Mouse (Mus musculus) CH12.LX (cell line): Measurements from ENCODE around the gene Cald1. TPM values are rescaled to one million over a fixed set of nuclear protein-coding genes. Genes with fewer than 3 reads are reported as not detected.
A peak's percentile ranks its signal among the peaks of the same experiment; 100 is the strongest.

Experiments
- DNase-seq: peaks from one replicate; pipeline ENCODE4 v3.0.0-alpha.2; 2013; ENCODE audit errors: extremely low read depth
- H3K27ac ChIP-seq: 2 replicates; pipeline ENCODE4 v1.5.1; 2012; ENCODE audit warnings: low read depth, mild to moderate bottlenecking, control low read depth, moderate library complexity; ENCODE audit not compliant: insufficient read depth
- H3K27me3 ChIP-seq: replicated peaks from 2 replicates; pipeline ENCODE3; 2012; ENCODE audit warnings: inconsistent platforms
- H3K36me3 ChIP-seq, 2 experiments: replicated peaks in 1 of 2; 2 replicates each; pipeline versions ENCODE3 to v1.6.1; 2012; ENCODE audit warnings: inconsistent platforms in 1 of 2, low read length in 1 of 2, mild to moderate bottlenecking in 1 of 2, mixed read lengths in 1 of 2, moderate library complexity in 1 of 2; ENCODE audit not compliant: control insufficient read depth in 1 of 2, insufficient read depth in 1 of 2
- H3K4me1 ChIP-seq, 2 experiments: 2 replicates each; pipeline ENCODE4 v1.6.1; 2012; ENCODE audit warnings: inconsistent platforms in 1 of 2, moderate library complexity in 1 of 2; ENCODE audit not compliant: insufficient read depth in 2 of 2, control insufficient read depth in 1 of 2
- H3K4me2 ChIP-seq: 2 replicates; pipeline ENCODE4 v1.6.1; 2012; ENCODE audit warnings: low read depth, mild to moderate bottlenecking, control low read depth; ENCODE audit not compliant: poor library complexity, insufficient read depth, severe bottlenecking
- H3K4me3 ChIP-seq, 3 experiments: fragments of 150-350 bp in 1 of 3; sonication (generic) in 1 of 3; replicated peaks in 1 of 3; 2 replicates each; pipeline versions ENCODE3 to v1.5.1; 2011 to 2012; ENCODE audit warnings: low read depth in 2 of 3, low read length in 2 of 3, mild to moderate bottlenecking in 2 of 3, moderate library complexity in 2 of 3, control low read depth in 1 of 3, improper control_type of control experiment in 1 of 3, inconsistent platforms in 1 of 3, mixed read lengths in 1 of 3; ENCODE audit not compliant: poor library complexity in 1 of 3
- H3K79me2 ChIP-seq: replicated peaks from 2 replicates; pipeline ENCODE4 v1.6.1; 2012; ENCODE audit warnings: mild to moderate bottlenecking, moderate library complexity; ENCODE audit not compliant: control insufficient read depth, poor library complexity, insufficient read depth, severe bottlenecking; ENCODE audit errors: extremely low read depth
- H3K9ac ChIP-seq: 2 replicates; pipeline ENCODE4 v1.6.1; 2012; ENCODE audit warnings: low read depth, mild to moderate bottlenecking, control low read depth, moderate library complexity; ENCODE audit not compliant: insufficient read depth
- H3K9me3 ChIP-seq: replicated peaks from 2 replicates; pipeline ENCODE3; 2012; ENCODE audit warnings: low read length, inconsistent platforms, mixed read lengths
- ELF1 ChIP-seq: IDR thresholded peaks from 2 replicates; pipeline ENCODE4 v1.6.1; 2014; ENCODE audit warnings: low read depth, mild to moderate bottlenecking, inconsistent platforms, low read length, improper control_type of control experiment
- HCFC1 ChIP-seq: IDR thresholded peaks from 2 replicates; pipeline ENCODE4 v1.6.1; 2012; ENCODE audit warnings: low read depth, mild to moderate bottlenecking, inconsistent platforms, low read length, improper control_type of control experiment
- KAT2A ChIP-seq: IDR thresholded peaks from 2 replicates; pipeline ENCODE4 v1.6.1; 2012; ENCODE audit warnings: low read length, improper control_type of control experiment, inconsistent platforms; ENCODE audit not compliant: insufficient replicate concordance
- MAFK ChIP-seq: IDR thresholded peaks from 2 replicates; pipeline ENCODE4 v1.6.1; 2011; ENCODE audit warnings: low read length, improper control_type of control experiment; ENCODE audit not compliant: insufficient replicate concordance
- MXI1 ChIP-seq: IDR thresholded peaks from 2 replicates; pipeline ENCODE4 v1.6.1; 2011; ENCODE audit warnings: mild to moderate bottlenecking, low read depth, low read length, improper control_type of control experiment
- NELFE ChIP-seq: IDR thresholded peaks from 2 replicates; pipeline ENCODE4 v1.6.1; 2011; ENCODE audit warnings: low read depth, low read length, improper control_type of control experiment
- POLR2A ChIP-seq: IDR thresholded peaks from 2 replicates; pipeline ENCODE4 v1.6.1; 2011; ENCODE audit warnings: low read depth, mild to moderate bottlenecking, improper control_type of control experiment, low read length
- SMC3 ChIP-seq: IDR thresholded peaks from 2 replicates; pipeline ENCODE4 v1.6.1; 2011; ENCODE audit warnings: low read depth, low read length, improper control_type of control experiment
- ZNF384 ChIP-seq: IDR thresholded peaks from 2 replicates; pipeline ENCODE4 v1.6.1; 2012; ENCODE audit warnings: low read depth, low read length, improper control_type of control experiment, inconsistent platforms
- dilution Hi-C: fragments of 300-500 bp; cut with MboI; formaldehyde crosslinking; loops from 2 replicates; pipeline ENCODE4 v1.14.3; 2020; ENCODE audit warnings: low sequenced_read_pairs; ENCODE audit not compliant: extremely low pct_unique_long_range_greater_than_20kb, extremely low pct_ligation_motif_present
- in situ Hi-C: fragments of 300-500 bp; cut with MboI; formaldehyde crosslinking; loops from 3 replicates; pipeline ENCODE4 v1.14.3; 2019; ENCODE audit warnings: low sequenced_read_pairs, low pct_ligation_motif_present, low pct_unique_long_range_greater_than_20kb, mixed read lengths
- polyA plus RNA-seq: library from polyadenylated mRNA; unstranded; fragments of >175 nt; gene quantifications from 2 replicates; pipeline ENCODE4 v1.2.1, GENCODE M21; 2012; ENCODE audit warnings: low read depth; ENCODE audit not compliant: insufficient read length
- total RNA-seq, 2 experiments: library from RNA; depleted of rRNA; stranded (reverse); fragments of 300-350 nt in 1 of 2; fragments of >200 nt in 1 of 2; gene quantifications; 2 replicates each; pipeline ENCODE4 v1.2.3; 2012 to 2014

Gene Cald1
- total and polyA plus RNA-seq, 3 experiments, result 0.55 to 4.0 (median 1.1) TPM

DNA sequence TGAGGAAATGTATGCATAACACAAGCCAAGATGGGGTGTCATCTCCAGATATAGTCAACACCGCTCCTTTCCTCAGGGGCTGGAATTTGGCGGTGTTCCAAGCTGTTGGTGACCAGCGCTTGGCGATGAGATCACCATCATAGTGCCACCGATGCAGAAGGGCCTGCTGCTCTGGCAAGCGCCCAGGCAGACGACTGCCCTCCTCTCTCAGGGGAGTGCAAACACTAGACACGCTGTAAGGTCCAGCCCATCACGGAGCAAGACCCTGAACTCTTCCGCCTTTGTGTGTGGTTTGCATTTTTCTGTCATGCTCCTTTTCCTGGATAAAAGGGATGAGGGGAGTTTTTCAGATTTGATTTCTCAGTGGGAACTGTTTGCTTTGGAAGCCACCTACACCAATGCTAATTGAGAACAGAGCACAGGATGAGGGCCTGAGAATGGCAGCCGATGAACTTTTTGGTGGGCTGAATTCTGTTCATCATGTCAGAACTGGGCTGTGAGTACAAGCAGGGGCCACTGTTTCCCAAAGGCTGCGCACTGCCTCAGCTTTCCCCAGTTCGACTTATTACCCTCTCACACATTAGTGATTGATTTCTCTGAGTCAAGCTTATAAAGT lies 110.5 kb downstream of the Cald1 start:
- TF ChIP-seq NELFE (no peak), POLR2A (no peak), KAT2A (no peak), HCFC1 (no peak)
- no peak overlapping the region for H3K9ac ChIP-seq
- H3K36me3 ChIP-seq, result no peaks in the 10 kb centered on the region
- H3K4me1 ChIP-seq, result peaks cover 2 to 19% of the 10 kb centered on the region in 2 experiments; a peak in 3 of 4 replicates
- H3K4me2 ChIP-seq, result peak overlapping the region; percentile 66; the same call in 1 of the 2 replicates
- no peak for DNase-seq
- peaks cover 14% of the 10 kb centered on the region for H3K9me3 ChIP-seq
- no peak overlapping the region for H3K27ac ChIP-seq
- H3K4me3 ChIP-seq, result no peak overlapping the region
- dilution Hi-C loops, result no loop called here
- in situ Hi-C loops, result no loop called here
- no peaks in the 10 kb centered on the region for H3K79me2 ChIP-seq
- no peaks in the 10 kb centered on the region for H3K27me3 ChIP-seq

- peak overlapping the region; percentile 66 for H3K4me2 ChIP-seq
- H3K9ac ChIP-seq, result no peak overlapping the region
- peaks cover 9% of the 10 kb centered on the region for H3K9me3 ChIP-seq
- TF ChIP-seq SMC3 (no peak), ELF1 (no peak), POLR2A (no peak), MXI1 (peak; percentile 97)
- dilution Hi-C loops, result no loop called here
- peak; percentile 47 for DNase-seq
- no peaks in the 10 kb centered on the region for H3K79me2 ChIP-seq
- peaks cover 2 to 19% of the 10 kb centered on the region in 2 experiments; a peak in 3 of 4 replicates for H3K4me1 ChIP-seq
- H3K27ac ChIP-seq, result no peak overlapping the region
- in situ Hi-C loops, result no loop called here
- no peaks in the 10 kb centered on the region for H3K27me3 ChIP-seq
- H3K4me3 ChIP-seq, result peak overlapping the region in 2 of 3 experiments; percentile 41 to 48
- H3K36me3 ChIP-seq, result no peaks in the 10 kb centered on the region
Observed at GRCm38 (mm10) chr6:34709289-34709688, 111.0 kb downstream of the Cald1 start.

DNA sequence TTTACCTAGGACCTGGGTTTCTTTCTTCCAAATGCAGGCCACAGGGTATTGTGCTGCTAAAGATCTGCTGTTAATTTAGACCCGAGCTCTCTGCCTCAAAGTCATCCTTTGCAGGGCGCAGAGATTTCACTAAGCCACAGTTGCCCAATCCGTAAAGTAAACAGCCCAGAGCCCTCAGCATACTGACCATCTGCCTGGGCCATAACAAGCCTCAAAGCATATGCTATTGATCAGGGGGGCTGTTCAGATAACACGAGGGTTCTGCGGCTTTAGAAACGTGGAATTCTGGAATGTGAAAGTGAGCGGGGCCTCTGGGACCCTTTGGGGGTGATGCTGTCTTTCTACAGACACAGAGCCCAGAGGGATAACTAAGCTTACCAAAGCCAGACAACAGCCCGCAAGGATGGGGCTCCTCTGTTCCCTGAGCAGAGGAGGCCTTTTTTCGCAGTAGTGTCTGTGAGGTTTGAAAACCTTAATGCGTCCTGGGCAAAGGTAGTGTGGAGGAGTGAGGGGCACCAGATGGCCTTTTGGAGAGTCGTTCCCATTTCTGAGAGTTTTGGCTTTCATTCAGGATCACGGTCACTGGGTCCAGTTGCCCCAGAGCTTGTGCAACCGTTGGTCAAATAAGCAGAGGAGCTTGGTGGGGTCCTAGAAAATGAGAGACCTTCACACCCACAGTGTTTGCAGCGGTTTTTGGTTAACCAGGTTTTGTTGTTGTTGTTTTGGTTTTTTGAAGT lies 111.8 kb downstream of the Cald1 start:
- no peak for DNase-seq
- Histone ChIP-seq H3K4me1 (peaks cover 2 to 19% of the 10 kb centered on the region in 2 experiments; a peak in 3 of 4 replicates), H3K27ac (no peak overlapping the region), H3K9me3 (peaks cover under 1% of the 10 kb centered on the region), H3K27me3 (no peaks in the 10 kb centered on the region), H3K4me2 (peak overlapping the region; percentile 66), H3K36me3 (no peaks in the 10 kb centered on the region), H3K4me3 (peak overlapping the region in 1 of 3 experiments; percentile 48), H3K79me2 (no peaks in the 10 kb centered on the region), H3K9ac (no peak overlapping the region)
- dilution Hi-C loops, result no loop called here
- in situ Hi-C loops, result no loop called here
- TF ChIP-seq ZNF384 (no peak), MAFK (no peak)
